Mouse (Mus musculus): ENCODE results near the gene Sdr9c7. TPM values are rescaled to one million over a fixed set of nuclear protein-coding genes. Genes with fewer than 3 reads are reported as not detected.

The Sdr9c7 gene
- total RNA-seq, 2 experiments from 2014 or later = not detected

DNA sequence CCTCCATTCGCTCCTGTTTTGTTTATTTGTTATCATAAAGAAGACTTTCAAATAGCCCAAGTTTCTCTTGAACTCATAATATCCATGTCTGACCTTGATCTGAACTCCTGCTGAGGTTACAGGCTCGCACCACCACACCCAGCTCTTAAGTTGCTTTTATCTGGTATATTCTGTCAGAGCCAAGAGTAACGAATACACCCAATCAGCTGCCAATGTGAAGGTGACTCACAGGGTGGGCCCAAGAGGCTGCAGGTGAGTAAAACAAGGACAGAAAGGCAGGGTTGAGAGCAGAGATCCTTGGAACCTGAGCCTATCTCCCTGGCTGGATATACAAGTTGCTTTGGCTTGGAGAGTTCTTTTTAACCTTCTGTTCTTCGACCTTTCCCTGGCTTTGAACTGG, 56.7 kb downstream of the Sdr9c7 start:
- DNase-seq (ENCODE audit: extremely low spot score in 1 of 2, low spot score in 1 of 2) = no peak

- peak; percentile 58 to 94 for DNase-seq (ENCODE audit: extremely low spot score in 1 of 2, low spot score in 1 of 2)
Observed at GRCm38 (mm10) chr10:127956168-127956816, 58.0 kb downstream of the Sdr9c7 start.

GRCm38 (mm10) chr10:127959161-127959679, 60.9 kb downstream of the Sdr9c7 start:
- DNase-seq (ENCODE audit: extremely low spot score in 1 of 2, low spot score in 1 of 2) = no peak

Other genes with a start within 250 kb of the Sdr9c7 start
- 1 to 10 TPM; 5.8 TPM for gene Nemp1, start 231.6 kb upstream of the Sdr9c7 start, total RNA-seq (2021)
- gene Nab2, start 229.9 kb upstream of the Sdr9c7 start, total RNA-seq (2021) = 10 to 100 TPM; 43.0 to 46.0 TPM
- 1 to 10 TPM in 1 of 2 experiments, under 1 TPM in 1; 0.66 to 1.0 TPM for gene Myo1a, start 193.3 kb upstream of the Sdr9c7 start, total RNA-seq (2021)
- gene Tac2, start 174.0 kb upstream of the Sdr9c7 start, total RNA-seq (2021) = 1 to 10 TPM; 4.2 to 5.0 TPM
- 10 to 100 TPM in 1 of 2 experiments, 1 to 10 TPM in 1; 9.9 to 10.1 TPM for gene Zbtb39, start 159.0 kb upstream of the Sdr9c7 start, total RNA-seq (2021)
- 1 to 10 TPM in 1 of 2 experiments, under 1 TPM in 1; 0.74 to 1.4 TPM for gene Gpr182, start 146.8 kb upstream of the Sdr9c7 start, total RNA-seq (2021)
- under 1 TPM; 0.12 to 0.14 TPM for gene Rdh1, start 138.8 kb upstream of the Sdr9c7 start, total RNA-seq (2021)
- gene Rdh16f1, start 138.7 kb upstream of the Sdr9c7 start, total RNA-seq (2021) = under 1 TPM in 1 of 2 experiments, not detected in 1; 0.42 TPM
- under 1 TPM in 1 of 2 experiments, not detected in 1; 0.47 TPM for gene Rdh9, start 122.1 kb upstream of the Sdr9c7 start, total RNA-seq (2021)
- gene Rdh16, start 97.4 kb upstream of the Sdr9c7 start, total RNA-seq (2021) = under 1 TPM; 0.10 to 0.16 TPM
- gene Rdh19, start 48.6 kb upstream of the Sdr9c7 start, total RNA-seq (2021) = not detected
- not detected for gene Rdh16f2, start 32.0 kb upstream of the Sdr9c7 start, total RNA-seq (2021)
- gene Rdh7, start 9.7 kb upstream of the Sdr9c7 start, total RNA-seq (2021) = not detected
- gene Hsd17b6, start 109.1 kb downstream of the Sdr9c7 start, total RNA-seq (2021) = not detected
- 1 to 10 TPM; 6.6 to 6.8 TPM for gene Prim1, start 116.7 kb downstream of the Sdr9c7 start, total RNA-seq (2021)
- gene Naca, start 137.1 kb downstream of the Sdr9c7 start, total RNA-seq (2021) = 100 to 1,000 TPM; 317 to 351 TPM
- gene Ptges3, start 160.4 kb downstream of the Sdr9c7 start, total RNA-seq (2021) = 100 to 1,000 TPM; 134 to 145 TPM
- 1,000 to 10,000 TPM; 1,588 to 1,852 TPM for gene Atp5b, start 184.8 kb downstream of the Sdr9c7 start, total RNA-seq (2021)
- 10 to 100 TPM; 32.2 to 42.5 TPM for gene Baz2a, start 193.1 kb downstream of the Sdr9c7 start, total RNA-seq (2021)

All from layer of hippocampus, postnatal 25 days (tissue).